ENCODE assay signal across 8 mouse cellular contexts in the genomic region with DNA sequence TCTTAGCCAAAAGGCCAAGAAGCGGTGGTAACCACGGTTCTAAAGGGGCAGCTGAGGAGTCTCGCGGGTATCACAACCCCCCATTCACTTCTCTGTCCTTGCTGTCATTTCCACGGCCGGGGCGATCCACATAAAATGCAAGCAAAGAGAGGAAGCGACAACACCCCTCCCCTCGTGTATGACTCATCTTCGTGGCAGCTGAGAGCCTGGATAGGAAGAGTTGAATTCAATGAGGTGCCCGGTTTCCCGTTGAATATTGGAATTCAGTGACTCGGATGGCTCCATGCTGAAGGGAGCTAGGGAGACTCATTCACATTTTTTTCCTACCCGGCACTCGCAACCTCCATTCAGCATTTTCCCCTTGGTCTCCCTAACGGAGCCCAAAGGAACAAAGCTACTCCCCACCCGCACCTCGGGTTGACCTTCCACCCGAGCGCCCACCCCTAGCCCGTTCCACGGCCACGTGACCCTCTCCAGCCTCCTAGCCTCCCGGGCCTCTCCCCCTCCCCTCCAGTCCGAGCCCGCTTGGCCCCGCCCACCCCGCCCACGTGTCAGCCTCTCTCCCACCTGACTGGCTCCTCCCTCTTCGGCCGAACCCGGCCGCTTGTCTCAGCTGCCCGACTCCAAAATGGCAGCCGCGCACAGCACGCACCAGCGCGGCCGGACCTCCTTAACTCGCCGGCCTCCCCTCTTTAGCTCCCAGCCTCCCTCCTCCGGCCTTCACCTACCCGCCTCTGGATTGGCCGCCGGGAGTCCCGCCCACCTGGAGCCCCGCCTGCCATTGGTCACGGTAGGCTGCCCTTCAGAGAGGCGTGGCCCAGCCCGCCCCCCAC. TPM values are rescaled to one million over a fixed set of nuclear protein-coding genes. Genes with fewer than 3 reads are reported as not detected.
A peak's percentile ranks its signal among the peaks of the same experiment; 100 is the strongest.
DNase-seq lines count a peak whose midpoint lies in the region; ATAC-seq and TF ChIP-seq lines count a peak whose summit lies in the region.

No protein-coding gene starts in this region.

- H3K9me3 ChIP-seq in megakaryocyte, embryonic 14.5 days = peaks cover 7% of the 10 kb centered on the region; the same call in 1 of the 2 replicates

- peak overlapping the region; percentile 63 for H3K4me3 ChIP-seq in cortical plate, adult 2 months (ENCODE audit: insufficient read depth, low read length)
- peak overlapping the region; percentile 97 for H3K4me3 ChIP-seq in megakaryocyte, embryonic 14.5 days (replicated peaks)

- H3K4me1 ChIP-seq in cortical plate, adult 2 months (ENCODE audit: control insufficient read depth, insufficient read depth, low read length) = peaks cover 1% of the 10 kb centered on the region; the same call in 1 of the 2 replicates
- peaks cover 63% of the 10 kb centered on the region for H3K4me1 ChIP-seq in megakaryocyte, embryonic 14.5 days

- H3K27ac ChIP-seq in cortical plate, adult 2 months (ENCODE audit: insufficient read depth, low read length) = peak overlapping the region; percentile 7

- no peak for TF ChIP-seq CTCF in cortical plate, adult 2 months (IDR thresholded peaks at IDR 0.05; ENCODE audit: extremely low read depth, insufficient read depth, low read length)

- peaks cover 3% of the 10 kb centered on the region for H3K27me3 ChIP-seq in megakaryocyte, embryonic 14.5 days (replicated peaks)

- no peaks in the 10 kb centered on the region for H3K36me3 ChIP-seq in megakaryocyte, embryonic 14.5 days (replicated peaks; ENCODE audit: low read length)

- peak; percentile 80 for ATAC-seq in activated CD4-positive, CD25-positive, alpha-beta regulatory T cell, adult 4 months

- peak; percentile 26; the same call in 1 of the 2 replicates for TF ChIP-seq POLR2A in cortical plate, adult 2 months (IDR thresholded peaks at IDR 0.05; ENCODE audit: extremely low read depth, insufficient read depth, low read length)

- peak; percentile 97 to 98 for DNase-seq in gastrocnemius, adult 8-10 months (ENCODE audit: low spot score in 2 of 2)
- peak; percentile 78 for DNase-seq in hindlimb bud, embryonic 11.5 days (ENCODE audit: extremely low spot score, low read depth, low spot score)
- peak; percentile 82 to 99 for DNase-seq in left cerebral cortex, adult 8-10 months (ENCODE audit: low spot score in 2 of 2)
- DNase-seq in right cerebral cortex, postnatal 10 days (ENCODE audit: low spot score in 2 of 2) = peak; percentile 99
- DNase-seq in urinary bladder, postnatal 25 days (ENCODE audit: low spot score) = peak; percentile 89

RNA-seq across cellular contexts. Expression of a gene that starts 0.6 kb away (rescaled TPM):
- 1 to 10 TPM; 5.7 to 7.9 TPM for polyA plus RNA-seq in activated CD4-positive, CD25-positive, alpha-beta regulatory T cell, adult 4 months (2017; shearing (Covaris generic))
- polyA plus RNA-seq in cortical plate, adult 2 months (2012; rRNA removed) = 64.1 and 64.8 TPM in 2 replicates
- total RNA-seq in gastrocnemius, adult 8-10 months (2022) = 10 to 100 TPM; 13.1 to 17.8 (median 15.2) TPM
- 100 to 1,000 TPM; 106 to 127 (median 111) TPM for total RNA-seq in left cerebral cortex, adult 8-10 months (2022)
- polyA plus RNA-seq in megakaryocyte, embryonic 14.5 days (2012; ENCODE audit: insufficient read depth, low replicate concordance) = 5.0 and 6.6 TPM in 2 replicates

Comparison
In these comparisons a context has a peak if more than half of its experiments do, and no peak if none do; other contexts are left out.
1. Peak in every context shown above with its lines: DNase-seq, ATAC-seq, H3K4me3 ChIP-seq and H3K27ac ChIP-seq.